Mouse (Mus musculus) subcutaneous adipose tissue, adult 2 months (tissue): Measurements from ENCODE around the gene Rspry1. TPM values are rescaled to one million over a fixed set of nuclear protein-coding genes. Genes with fewer than 3 reads are reported as not detected.

Source experiments
- polyA plus RNA-seq: library from polyadenylated mRNA; depleted of rRNA; stranded (reverse); fragments of >200 nt; gene quantifications from 2 replicates; pipeline ENCODE4 v1.2.3, GENCODE M21; 2012; ENCODE audit warnings: low replicate concordance; rRNA removed

Rspry1 gene
- 8.9 and 11.7 TPM in 2 replicates for polyA plus RNA-seq

GRCm38 (mm10) chr8:94601607-94602385 is at the start of gene Rspry1, which contains the start of gene Fam192a:
TSS of gene Rspry1 (plus strand) at chr8:94601937.
TSS of gene Fam192a (minus strand) at chr8:94601997.

DNA sequence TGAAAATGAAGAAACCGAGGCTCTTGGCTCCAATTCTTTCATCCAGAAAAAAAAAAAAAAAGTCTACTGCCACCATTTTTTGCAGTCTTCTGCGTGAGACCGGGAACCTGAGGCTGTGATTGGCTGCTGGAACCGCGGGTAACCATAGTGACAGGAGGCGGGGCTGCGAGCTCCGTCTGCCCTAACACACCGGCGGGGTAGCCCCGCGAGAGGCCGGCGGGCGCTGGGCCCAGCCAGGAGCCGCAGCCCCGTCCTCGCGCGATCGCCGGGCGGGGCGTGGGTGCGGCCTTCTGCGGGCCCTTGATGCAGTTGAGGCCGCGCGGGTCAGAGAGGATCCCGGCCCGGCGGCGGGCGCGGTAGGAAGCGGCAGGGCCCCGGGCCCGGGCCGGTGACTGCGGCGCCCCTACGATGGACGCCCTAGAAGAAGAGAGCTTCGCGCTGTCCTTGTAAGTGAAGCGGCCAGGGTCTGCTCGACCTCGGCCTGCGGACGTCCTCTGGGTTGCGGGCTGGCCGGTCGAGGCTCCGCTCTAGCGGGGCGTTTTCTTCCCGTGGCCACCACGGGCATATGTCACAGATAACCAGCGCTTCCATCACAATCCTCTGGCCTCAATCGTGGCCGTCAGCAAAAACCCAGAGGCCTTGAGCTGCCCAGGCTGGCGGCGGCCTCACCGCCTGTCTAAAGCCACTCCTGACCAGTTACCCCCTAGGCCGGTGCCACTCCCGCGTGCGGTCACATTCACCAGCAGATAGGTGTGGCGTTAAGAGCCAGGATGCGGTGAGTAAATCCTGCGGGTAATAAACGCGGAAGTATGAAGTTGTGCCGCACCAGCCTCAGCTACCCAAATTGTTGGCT is 64.9 kb downstream of the Rspry1 start, which contains the start of gene Arl2bp:
Gene Arl2bp, plus strand, starts transcription at position 145 of the 853 bp plus-strand sequence.

DNA sequence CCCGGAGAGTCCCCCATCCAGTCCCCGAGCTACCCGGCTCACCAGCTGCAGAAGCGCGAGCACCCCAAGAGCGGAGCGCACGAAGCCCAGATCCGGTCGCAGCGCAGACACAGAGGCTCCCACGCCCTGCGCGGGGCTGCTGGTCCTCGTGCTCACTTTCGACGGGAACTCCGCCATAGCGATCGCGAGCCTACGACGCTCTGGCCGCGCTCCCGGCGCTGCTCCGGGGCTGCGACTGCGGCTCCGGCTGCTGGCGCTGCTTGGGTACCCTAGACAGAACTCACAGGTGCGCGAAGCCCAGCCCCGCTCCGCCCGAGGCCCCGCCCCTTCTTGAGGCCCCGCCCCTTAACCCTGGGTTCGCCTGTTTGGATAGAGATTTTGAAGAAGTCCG is 94.3 kb downstream of the Rspry1 start, which contains the start of gene Pllp:
Gene Pllp, minus strand, starts transcription at position 285 of the 391 bp plus-strand sequence.

Other genes starting within 250 kb of the Rspry1 start
- gene Herpud1, start 215.5 kb upstream of the Rspry1 start, polyA plus RNA-seq, result 137 and 179 TPM in 2 replicates
- gene Nlrc5, start 167.6 kb upstream of the Rspry1 start, polyA plus RNA-seq, result 20.6 and 29.4 TPM in 2 replicates
- gene Cpne2, start 68.9 kb upstream of the Rspry1 start, polyA plus RNA-seq, result 44.4 and 124 TPM in 2 replicates
- 19.9 and 21.5 TPM in 2 replicates for gene Fam192a, start 60 bp downstream of the Rspry1 start, polyA plus RNA-seq
- gene Arl2bp, start 64.7 kb downstream of the Rspry1 start, polyA plus RNA-seq, result 104 and 142 TPM in 2 replicates
- 25.6 and 29.9 TPM in 2 replicates for gene Pllp, start 94.3 kb downstream of the Rspry1 start, polyA plus RNA-seq
- gene Ccl22, start 143.7 kb downstream of the Rspry1 start, polyA plus RNA-seq, result 3.3 and 5.1 TPM in 2 replicates
- 9.1 and 15.8 TPM in 2 replicates for gene Cx3cl1, start 170.1 kb downstream of the Rspry1 start, polyA plus RNA-seq
- 0.44 and 1.3 TPM in 2 replicates for gene Ccl17, start 208.5 kb downstream of the Rspry1 start, polyA plus RNA-seq
- 175 and 245 TPM in 2 replicates for gene Coq9, start 236.4 kb downstream of the Rspry1 start, polyA plus RNA-seq
- gene Ciapin1, start 236.4 kb downstream of the Rspry1 start, polyA plus RNA-seq, result 31.1 and 42.8 TPM in 2 replicates